Mouse (Mus musculus) lung, postnatal 4 days (tissue): ENCODE measurements around the gene Arl2bp.
A peak's percentile ranks its signal among the peaks of the same experiment; 100 is the strongest.

Source experiments
- DNase-seq, 2 experiments: peaks; one replicate each; pipeline ENCODE4 v3.0.0; 2021

Arl2bp gene

DNA sequence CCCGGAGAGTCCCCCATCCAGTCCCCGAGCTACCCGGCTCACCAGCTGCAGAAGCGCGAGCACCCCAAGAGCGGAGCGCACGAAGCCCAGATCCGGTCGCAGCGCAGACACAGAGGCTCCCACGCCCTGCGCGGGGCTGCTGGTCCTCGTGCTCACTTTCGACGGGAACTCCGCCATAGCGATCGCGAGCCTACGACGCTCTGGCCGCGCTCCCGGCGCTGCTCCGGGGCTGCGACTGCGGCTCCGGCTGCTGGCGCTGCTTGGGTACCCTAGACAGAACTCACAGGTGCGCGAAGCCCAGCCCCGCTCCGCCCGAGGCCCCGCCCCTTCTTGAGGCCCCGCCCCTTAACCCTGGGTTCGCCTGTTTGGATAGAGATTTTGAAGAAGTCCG, 29.6 kb downstream of the Arl2bp start, which contains the start of gene Pllp:
TSS of gene Pllp (minus strand) at position 285 of the 391 bp plus-strand sequence.
- DNase-seq: peak; percentile 36 to 56

- no peak for DNase-seq
Observed at GRCm38 (mm10) chr8:94696566-94696965, 30.2 kb downstream of the Arl2bp start.

GRCm38 (mm10) chr8:94697956-94698355, 31.6 kb downstream of the Arl2bp start:
- DNase-seq: peak in 1 of 2 experiments; percentile 8

DNA sequence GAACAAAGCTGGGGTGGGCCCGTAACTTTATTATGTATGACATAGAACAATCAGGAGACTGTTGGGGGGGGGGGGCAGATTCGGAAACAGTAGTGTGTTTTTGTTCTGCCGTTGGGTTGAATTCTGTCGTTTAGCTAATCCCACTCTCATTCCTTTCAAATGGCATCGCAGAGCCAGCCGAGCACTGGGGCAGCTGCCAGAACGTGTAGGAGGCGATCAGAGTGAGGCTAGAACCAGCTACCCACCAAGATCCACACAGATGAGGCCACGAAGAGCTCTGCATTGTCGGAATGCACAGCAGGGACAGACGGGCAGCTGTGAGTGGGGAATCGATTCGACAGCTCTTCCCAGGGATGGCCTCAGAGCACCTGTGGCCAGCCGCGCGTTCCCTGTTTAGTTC, 33.0 kb downstream of the Arl2bp start:
- no peak for DNase-seq

- no peak for DNase-seq
Observed at GRCm38 (mm10) chr8:94700421-94700935, 34.1 kb downstream of the Arl2bp start.

- DNase-seq: no peak
Observed at GRCm38 (mm10) chr8:94702156-94702555, 35.8 kb downstream of the Arl2bp start.

DNA sequence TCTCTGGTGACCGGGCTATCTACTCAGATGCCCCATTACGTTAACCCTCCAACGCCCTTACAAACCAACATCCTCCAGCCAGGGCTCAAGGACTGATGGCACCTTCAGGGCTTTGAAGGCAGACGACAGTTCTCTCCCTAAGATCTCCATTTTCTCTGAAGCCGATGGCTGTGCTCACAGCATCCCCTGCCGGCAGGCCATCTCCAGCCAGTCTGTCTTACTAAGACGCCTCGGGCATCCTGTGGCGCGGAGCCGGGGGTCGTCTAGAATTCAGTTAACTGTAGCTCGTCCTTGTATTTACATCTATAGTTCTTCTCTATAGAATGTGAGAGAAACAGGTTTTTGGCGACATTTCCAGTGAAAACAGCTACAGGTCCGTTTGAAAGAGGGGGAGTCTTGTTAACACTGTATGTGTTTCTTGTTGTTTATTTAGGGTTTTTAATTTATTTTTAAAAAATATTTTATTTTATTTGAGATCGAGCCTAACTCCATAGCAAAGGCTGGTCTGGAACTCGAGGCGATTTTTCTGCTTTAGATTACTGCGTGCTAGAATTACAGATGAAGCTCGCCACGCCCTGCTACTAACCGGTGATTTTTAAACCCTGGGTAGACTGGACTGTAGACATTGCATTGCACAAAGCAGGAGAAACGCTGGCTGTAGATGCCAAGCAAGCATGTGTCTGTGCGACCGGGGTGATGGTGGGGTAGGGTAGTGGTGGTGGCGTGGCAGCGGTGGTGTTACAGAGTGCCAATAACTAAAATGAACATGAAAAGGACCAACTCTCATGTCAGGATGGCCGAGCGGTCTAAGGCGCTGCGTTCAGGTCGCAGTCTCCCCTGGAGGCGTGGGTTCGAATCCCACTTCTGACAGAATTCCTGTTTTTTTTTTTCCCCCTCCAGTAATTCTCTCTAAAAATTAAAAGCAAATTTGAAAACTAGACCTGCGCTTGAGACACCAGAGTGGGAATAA, 36.7 kb downstream of the Arl2bp start:
- DNase-seq: peak; percentile 86 to 89

GRCm38 (mm10) chr8:94703972-94704668, 37.7 kb downstream of the Arl2bp start:
- peak; percentile 92 to 97 for DNase-seq

- no peak for DNase-seq
Observed at GRCm38 (mm10) chr8:94704669-94704984, 38.2 kb downstream of the Arl2bp start.

- DNase-seq: no peak
Observed at GRCm38 (mm10) chr8:94705581-94706245, 39.3 kb downstream of the Arl2bp start.

- no peak for DNase-seq
Observed at GRCm38 (mm10) chr8:94706732-94707395, 40.5 kb downstream of the Arl2bp start.

DNA sequence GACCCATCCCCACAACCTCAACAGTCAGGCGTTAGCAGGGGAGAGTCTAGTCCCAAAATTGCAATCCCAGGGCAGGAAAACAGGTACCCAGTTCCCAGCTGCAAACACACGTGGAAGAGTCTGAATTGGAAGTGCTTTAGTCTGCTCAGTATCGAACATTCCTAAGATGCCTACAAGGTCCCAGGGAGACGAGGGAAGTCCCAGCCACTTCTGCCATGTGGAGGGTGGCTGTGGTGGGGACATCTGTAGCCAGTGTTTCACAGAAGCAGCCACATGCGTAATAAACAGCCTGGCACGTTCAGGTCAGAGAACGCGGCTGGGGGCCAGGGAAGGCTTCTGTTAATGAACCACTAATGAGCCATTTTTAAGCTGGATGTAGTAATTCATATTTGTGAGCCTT, 43.9 kb downstream of the Arl2bp start:
- DNase-seq: no peak

GRCm38 (mm10) chr8:94711160-94711718, 44.8 kb downstream of the Arl2bp start:
- DNase-seq: peak; percentile 32 to 41

- no peak for DNase-seq
Observed at GRCm38 (mm10) chr8:94714556-94714955, 48.2 kb downstream of the Arl2bp start.

DNA sequence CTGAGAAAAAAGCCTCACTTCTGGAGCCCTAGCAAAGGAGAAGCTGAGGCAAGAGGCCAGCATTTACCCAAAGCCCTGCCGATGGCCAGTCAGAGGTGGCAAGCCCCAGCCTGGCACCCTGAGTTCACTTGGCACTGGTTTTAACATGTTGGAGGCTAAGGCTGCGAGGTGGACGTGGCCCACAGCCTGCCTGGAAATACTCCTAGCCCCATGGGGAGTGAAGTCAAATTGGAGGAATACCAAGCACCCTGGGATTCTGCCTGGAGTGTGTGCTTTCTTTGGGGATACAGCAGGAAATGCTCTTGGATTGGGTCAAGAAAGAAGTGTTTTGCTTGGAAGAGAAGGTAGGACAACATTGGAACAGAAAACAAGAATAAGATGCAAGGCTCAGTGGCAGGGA, 49.5 kb downstream of the Arl2bp start:
- DNase-seq: no peak

DNA sequence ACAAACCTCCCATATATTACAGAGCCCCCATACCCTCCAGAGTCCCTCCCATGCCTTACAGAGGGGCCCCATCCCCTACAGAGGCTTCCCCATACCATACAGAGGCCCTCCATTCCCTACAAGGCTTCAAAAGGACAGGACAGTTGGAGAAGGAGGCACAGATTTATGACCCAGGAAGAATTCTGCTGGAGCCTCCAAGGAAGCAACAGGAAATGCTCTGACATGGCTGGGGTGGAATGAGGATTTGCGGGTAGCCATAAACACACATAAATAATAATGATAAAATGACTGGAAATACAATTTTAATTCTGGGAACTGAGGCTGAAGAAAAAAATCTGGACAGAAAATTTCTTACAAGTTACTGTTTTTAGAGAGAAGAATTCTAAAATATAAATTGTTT, 50.4 kb downstream of the Arl2bp start:
- no peak for DNase-seq
